Mouse (Mus musculus): Measurements from ENCODE around the gene Slc5a6. TPM values are rescaled to one million over a fixed set of nuclear protein-coding genes. Genes with fewer than 3 reads are reported as not detected.
"Not testable (repeated sequence)": the region's sequence is repeated elsewhere in the genome, so short reads cannot be mapped to it uniquely, and the experiment has no call there.

Slc5a6 gene
- polyA plus RNA-seq, 1 experiment from 2014 or later = 14.7 TPM

GRCm38 (mm10) chr5:31038171-31038845 lies 10.4 kb downstream of the Slc5a6 start:
- Histone ChIP-seq H3K9me3 (ENCODE audit: low read length) (no peaks in the 10 kb centered on the region), H3K36me3 (ENCODE audit: insufficient read depth, low read length) (peaks cover 11% of the 10 kb centered on the region; the same call in 1 of the 2 replicates), H3K4me3 (ENCODE audit: low read length) (no peak overlapping the region), H3K27ac (ENCODE audit: low read length) (no peak overlapping the region), H3K27me3 (ENCODE audit: insufficient read depth, low read length) (no peaks in the 10 kb centered on the region), H3K9ac (replicated peaks; ENCODE audit: low read length) (no peak overlapping the region), H3K4me2 (replicated peaks; ENCODE audit: low read depth, low read length) (no peak overlapping the region), H3K4me1 (ENCODE audit: insufficient read depth, low read length) (no peaks in the 10 kb centered on the region)
- ATAC-seq (ENCODE audit: low FRiP score, low TSS enrichment) = no peak
- WGBS = 85% methylated on average over 7 of the region's 7 CpGs

DNA sequence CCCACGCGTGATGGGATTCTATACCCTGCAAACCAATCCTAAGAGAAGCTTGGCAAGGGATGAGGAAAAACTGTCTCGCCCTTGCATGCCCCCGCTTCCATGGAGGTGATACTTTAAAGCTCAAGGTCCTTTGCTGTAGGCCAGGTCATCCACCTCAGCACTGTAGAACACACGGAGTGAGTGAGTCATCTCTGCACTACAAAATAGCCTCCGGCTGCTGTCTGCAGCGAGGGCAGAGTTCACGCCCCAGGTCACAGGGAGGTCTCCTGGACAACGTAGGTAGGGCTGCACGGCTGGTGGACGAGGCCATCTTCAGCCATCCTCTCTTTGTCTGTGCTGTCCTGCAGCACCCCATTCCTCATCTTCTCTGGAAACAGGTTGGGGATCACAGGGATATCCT lies 12.2 kb downstream of the Slc5a6 start:
- not testable (repeated sequence) for H3K9ac ChIP-seq (replicated peaks; ENCODE audit: low read length); H3K4me2 ChIP-seq (replicated peaks; ENCODE audit: low read depth, low read length); H3K27ac ChIP-seq (ENCODE audit: low read length); H3K4me1 ChIP-seq (ENCODE audit: insufficient read depth, low read length); H3K9me3 ChIP-seq (ENCODE audit: low read length); ATAC-seq (ENCODE audit: low FRiP score, low TSS enrichment); H3K4me3 ChIP-seq (ENCODE audit: low read length); H3K27me3 ChIP-seq (ENCODE audit: insufficient read depth, low read length)
- H3K36me3 ChIP-seq (ENCODE audit: insufficient read depth, low read length) = peaks cover 11% of the 10 kb centered on the region; the same call in 1 of the 2 replicates
- WGBS = 81% methylated on average over 11 of the region's 11 CpGs

GRCm38 (mm10) chr5:31034669-31035068 lies 14.1 kb downstream of the Slc5a6 start:
- Histone ChIP-seq H3K4me1 (ENCODE audit: insufficient read depth, low read length) (peaks cover 4% of the 10 kb centered on the region; the same call in 1 of the 2 replicates), H3K36me3 (ENCODE audit: insufficient read depth, low read length) (peaks cover 10% of the 10 kb centered on the region; the same call in 1 of the 2 replicates)
- WGBS = 91% methylated on average over 6 of the region's 6 CpGs

GRCm38 (mm10) chr5:31031508-31031907 lies 17.2 kb downstream of the Slc5a6 start:
- Histone ChIP-seq H3K9me3 (ENCODE audit: low read length) (no peaks in the 10 kb centered on the region), H3K27me3 (ENCODE audit: insufficient read depth, low read length) (no peaks in the 10 kb centered on the region), H3K4me3 (ENCODE audit: low read length) (no peak overlapping the region), H3K4me2 (replicated peaks; ENCODE audit: low read depth, low read length) (no peak overlapping the region), H3K36me3 (ENCODE audit: insufficient read depth, low read length) (no peaks in the 10 kb centered on the region), H3K9ac (replicated peaks; ENCODE audit: low read length) (no peak overlapping the region), H3K4me1 (ENCODE audit: insufficient read depth, low read length) (peaks cover 4% of the 10 kb centered on the region; the same call in 1 of the 2 replicates), H3K27ac (ENCODE audit: low read length) (no peak overlapping the region)
- ATAC-seq (ENCODE audit: low FRiP score, low TSS enrichment) = no peak
- WGBS = 77% methylated on average over 8 of the region's 8 CpGs

More at GRCm38 (mm10) chr5:31034669-31035068, 14.1 kb downstream of the Slc5a6 start:
- H3K27me3 ChIP-seq (ENCODE audit: insufficient read depth, low read length) = no peaks in the 10 kb centered on the region
- no peak overlapping the region for H3K27ac ChIP-seq (ENCODE audit: low read length)
- H3K9ac ChIP-seq (replicated peaks; ENCODE audit: low read length) = no peak overlapping the region
- no peak for ATAC-seq (ENCODE audit: low FRiP score, low TSS enrichment)
- H3K9me3 ChIP-seq (ENCODE audit: low read length) = no peaks in the 10 kb centered on the region
- H3K4me2 ChIP-seq (replicated peaks; ENCODE audit: low read depth, low read length) = no peak overlapping the region
- H3K4me3 ChIP-seq (ENCODE audit: low read length) = no peak overlapping the region

DNA sequence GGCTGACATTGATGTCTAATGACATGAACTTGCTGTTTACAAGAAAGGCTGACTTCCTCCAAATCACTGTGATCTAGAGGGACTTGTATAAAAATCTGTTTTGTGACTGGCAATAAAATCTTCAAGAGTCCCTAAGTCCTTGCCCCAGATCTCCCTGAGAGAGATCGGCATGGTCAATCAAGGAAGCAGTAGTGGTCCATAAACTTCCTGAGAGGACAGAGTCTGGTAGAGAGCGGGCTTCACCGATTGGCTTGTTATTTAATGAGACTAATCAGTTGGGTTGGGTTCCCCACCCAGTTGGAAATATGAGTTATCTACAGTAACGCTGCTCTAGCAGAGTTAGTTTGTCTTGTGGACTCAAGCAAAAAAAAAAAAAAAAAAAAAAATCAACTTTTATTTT lies 17.8 kb downstream of the Slc5a6 start:
- peaks cover 4% of the 10 kb centered on the region; the same call in 1 of the 2 replicates for H3K4me1 ChIP-seq (ENCODE audit: insufficient read depth, low read length)
- H3K4me3 ChIP-seq (ENCODE audit: low read length) = no peak overlapping the region
- H3K27ac ChIP-seq (ENCODE audit: low read length) = no peak overlapping the region
- H3K36me3 ChIP-seq (ENCODE audit: insufficient read depth, low read length) = no peaks in the 10 kb centered on the region
- no peak overlapping the region for H3K9ac ChIP-seq (replicated peaks; ENCODE audit: low read length)
- H3K27me3 ChIP-seq (ENCODE audit: insufficient read depth, low read length) = no peaks in the 10 kb centered on the region
- H3K4me2 ChIP-seq (replicated peaks; ENCODE audit: low read depth, low read length) = no peak overlapping the region
- no peak for ATAC-seq (ENCODE audit: low FRiP score, low TSS enrichment)
- 38% methylated on average over 4 of the region's 4 CpGs for WGBS
- H3K9me3 ChIP-seq (ENCODE audit: low read length) = no peaks in the 10 kb centered on the region

GRCm38 (mm10) chr5:31024641-31025040 lies 24.1 kb downstream of the Slc5a6 start:
- no peaks in the 10 kb centered on the region for H3K9me3 ChIP-seq (ENCODE audit: low read length)
- no peak overlapping the region for H3K4me3 ChIP-seq (ENCODE audit: low read length)
- H3K4me2 ChIP-seq (replicated peaks; ENCODE audit: low read depth, low read length) = no peak overlapping the region
- H3K4me1 ChIP-seq (ENCODE audit: insufficient read depth, low read length) = peaks cover 4% of the 10 kb centered on the region; the same call in 1 of the 2 replicates
- H3K36me3 ChIP-seq (ENCODE audit: insufficient read depth, low read length) = no peaks in the 10 kb centered on the region
- no peaks in the 10 kb centered on the region for H3K27me3 ChIP-seq (ENCODE audit: insufficient read depth, low read length)
- H3K27ac ChIP-seq (ENCODE audit: low read length) = no peak overlapping the region
- no peak for ATAC-seq (ENCODE audit: low FRiP score, low TSS enrichment)
- no peak overlapping the region for H3K9ac ChIP-seq (replicated peaks; ENCODE audit: low read length)

- Histone ChIP-seq H3K4me1 (ENCODE audit: insufficient read depth, low read length) (peaks cover 4% of the 10 kb centered on the region; the same call in 1 of the 2 replicates), H3K9ac (replicated peaks; ENCODE audit: low read length) (no peak overlapping the region), H3K27me3 (ENCODE audit: insufficient read depth, low read length) (no peaks in the 10 kb centered on the region), H3K4me3 (ENCODE audit: low read length) (no peak overlapping the region), H3K36me3 (ENCODE audit: insufficient read depth, low read length) (no peaks in the 10 kb centered on the region), H3K9me3 (ENCODE audit: low read length) (no peaks in the 10 kb centered on the region), H3K27ac (ENCODE audit: low read length) (no peak overlapping the region), H3K4me2 (replicated peaks; ENCODE audit: low read depth, low read length) (no peak overlapping the region)
- no peak for ATAC-seq (ENCODE audit: low FRiP score, low TSS enrichment)
- 4% methylated on average over 3 of the region's 4 CpGs for WGBS
Measured at GRCm38 (mm10) chr5:31023254-31023653, 25.5 kb downstream of the Slc5a6 start.

DNA sequence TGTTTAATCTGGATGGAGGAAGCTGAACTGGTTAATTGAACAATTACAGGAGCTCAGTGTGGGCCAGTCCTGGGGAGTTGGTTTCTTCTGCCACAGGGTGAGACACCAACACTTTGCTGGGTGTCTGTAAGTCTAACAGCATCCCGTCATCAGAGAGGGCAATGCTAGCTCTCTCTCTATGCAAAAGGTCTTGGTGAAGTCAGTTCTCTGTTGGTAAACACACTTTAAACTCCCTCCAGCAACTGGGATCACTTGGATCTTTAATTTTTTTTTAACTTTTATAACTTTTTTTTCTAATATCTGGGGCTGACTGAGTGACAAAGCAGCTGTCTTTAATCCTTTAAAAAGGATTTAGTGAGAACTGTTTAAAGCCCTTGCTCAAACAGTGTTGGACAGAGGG lies 26.0 kb downstream of the Slc5a6 start:
- no peak overlapping the region for H3K9ac ChIP-seq (replicated peaks; ENCODE audit: low read length)
- no peak overlapping the region for H3K4me3 ChIP-seq (ENCODE audit: low read length)
- peaks cover 4% of the 10 kb centered on the region; the same call in 1 of the 2 replicates for H3K4me1 ChIP-seq (ENCODE audit: insufficient read depth, low read length)
- H3K4me2 ChIP-seq (replicated peaks; ENCODE audit: low read depth, low read length) = no peak overlapping the region
- 52% methylated on average over 1 of the region's 1 CpGs for WGBS
- no peaks in the 10 kb centered on the region for H3K9me3 ChIP-seq (ENCODE audit: low read length)
- H3K36me3 ChIP-seq (ENCODE audit: insufficient read depth, low read length) = no peaks in the 10 kb centered on the region
- H3K27me3 ChIP-seq (ENCODE audit: insufficient read depth, low read length) = no peaks in the 10 kb centered on the region
- no peak overlapping the region for H3K27ac ChIP-seq (ENCODE audit: low read length)
- ATAC-seq (ENCODE audit: low FRiP score, low TSS enrichment) = no peak

DNA sequence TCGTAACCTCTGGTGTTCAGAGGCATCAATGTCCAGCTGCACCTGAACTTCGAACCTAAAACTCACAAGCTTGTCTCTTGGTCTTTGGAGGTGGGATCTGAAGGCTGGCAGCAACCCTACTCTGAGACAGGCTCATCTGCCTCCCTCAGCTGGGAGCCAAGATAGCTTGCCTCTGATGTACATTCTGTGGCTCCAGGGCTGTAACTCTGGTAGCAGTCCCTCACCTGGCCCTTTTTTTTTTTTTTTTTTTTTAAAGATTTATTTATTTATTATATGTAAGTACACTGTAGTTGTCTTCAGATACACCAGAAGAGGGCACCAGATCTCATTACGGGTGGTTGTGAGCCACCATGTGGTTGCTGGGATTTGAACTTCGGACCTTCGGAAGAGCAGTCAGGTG lies 26.9 kb downstream of the Slc5a6 start:
- WGBS = 93% methylated on average over 4 of the region's 5 CpGs
- H3K9ac ChIP-seq (replicated peaks; ENCODE audit: low read length); H3K4me1 ChIP-seq (ENCODE audit: insufficient read depth, low read length); H3K4me3 ChIP-seq (ENCODE audit: low read length); H3K27ac ChIP-seq (ENCODE audit: low read length); H3K36me3 ChIP-seq (ENCODE audit: insufficient read depth, low read length); H3K9me3 ChIP-seq (ENCODE audit: low read length); H3K4me2 ChIP-seq (replicated peaks; ENCODE audit: low read depth, low read length); H3K27me3 ChIP-seq (ENCODE audit: insufficient read depth, low read length); ATAC-seq (ENCODE audit: low FRiP score, low TSS enrichment): not testable (repeated sequence)

- H3K9ac ChIP-seq (replicated peaks; ENCODE audit: low read length) = no peak overlapping the region
- H3K36me3 ChIP-seq (ENCODE audit: insufficient read depth, low read length) = no peaks in the 10 kb centered on the region
- no peaks in the 10 kb centered on the region for H3K4me1 ChIP-seq (ENCODE audit: insufficient read depth, low read length)
- 73% methylated on average over 2 of the region's 2 CpGs for WGBS
- H3K4me3 ChIP-seq (ENCODE audit: low read length) = no peak overlapping the region
- H3K27ac ChIP-seq (ENCODE audit: low read length) = no peak overlapping the region
- H3K9me3 ChIP-seq (ENCODE audit: low read length) = no peaks in the 10 kb centered on the region
- H3K27me3 ChIP-seq (ENCODE audit: insufficient read depth, low read length) = no peaks in the 10 kb centered on the region
- ATAC-seq (ENCODE audit: low FRiP score, low TSS enrichment) = no peak
- no peak overlapping the region for H3K4me2 ChIP-seq (replicated peaks; ENCODE audit: low read depth, low read length)
Measured at GRCm38 (mm10) chr5:31015913-31016312, 32.8 kb downstream of the Slc5a6 start.

Data from kidney, embryonic 16.5 days (tissue).